Mouse (Mus musculus): ENCODE results near the gene Creb3l1. TPM values are rescaled to one million over a fixed set of nuclear protein-coding genes. Genes with fewer than 3 reads are reported as not detected.

The Creb3l1 gene
- polyA plus RNA-seq, 1 experiment from 2014 or later = 1.3 TPM

GRCm38 (mm10) chr2:91949411-91950274 is 74.7 kb downstream of the Creb3l1 start:
- WGBS (ENCODE audit: insufficient replicate concordance) = 6% methylated on average over 17 of the region's 17 CpGs
- H3K36me3 ChIP-seq (ENCODE audit: control insufficient read depth, insufficient read depth) = peaks cover 7% of the 10 kb centered on the region
- H3K9ac ChIP-seq (ENCODE audit: low read depth, low read length) = peak overlapping the region; percentile 72
- peak; percentile 76 for ATAC-seq (ENCODE audit: low read depth)
- peaks cover 81% of the 10 kb centered on the region for H3K4me1 ChIP-seq (ENCODE audit: control insufficient read depth, low read depth, low read length)
- H3K4me2 ChIP-seq (ENCODE audit: low read depth, low read length) = peak overlapping the region; percentile 68
- no peaks in the 10 kb centered on the region for H3K27me3 ChIP-seq (ENCODE audit: control insufficient read depth, insufficient read depth, low read depth, low read length)
- no peaks in the 10 kb centered on the region for H3K9me3 ChIP-seq (replicated peaks; ENCODE audit: control insufficient read depth, low read length)
- H3K27ac ChIP-seq (ENCODE audit: low read length) = peak overlapping the region; percentile 75
- H3K4me3 ChIP-seq (ENCODE audit: low read depth, low read length) = peak overlapping the region; percentile 60

DNA sequence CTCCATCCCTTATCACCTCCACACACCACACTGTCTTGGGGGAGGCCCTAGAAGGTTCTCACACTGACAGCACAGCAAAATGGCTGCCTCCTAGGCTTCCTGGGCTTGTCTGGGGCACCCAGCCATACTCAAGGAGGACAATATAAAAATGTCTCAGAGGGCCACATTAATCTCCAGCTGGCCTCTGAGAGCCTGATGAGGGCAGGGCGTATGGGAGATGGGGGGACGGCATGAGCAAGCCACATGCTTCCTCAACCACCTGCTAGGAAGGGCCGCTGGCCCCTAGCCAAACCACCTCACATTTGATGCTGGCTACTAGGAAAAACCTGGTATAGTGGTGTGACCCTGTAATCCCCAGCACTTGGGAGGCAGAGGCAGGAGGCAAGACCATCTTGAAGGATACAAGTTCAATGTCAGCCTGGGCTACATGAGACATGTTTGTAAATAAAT is 75.5 kb downstream of the Creb3l1 start:
- Histone ChIP-seq H3K27ac (ENCODE audit: low read length) (peak overlapping the region; percentile 75), H3K4me2 (ENCODE audit: low read depth, low read length) (peak overlapping the region; percentile 68), H3K36me3 (ENCODE audit: control insufficient read depth, insufficient read depth) (peaks cover 8% of the 10 kb centered on the region), H3K4me3 (ENCODE audit: low read depth, low read length) (peak overlapping the region; percentile 60), H3K27me3 (ENCODE audit: control insufficient read depth, insufficient read depth, low read depth, low read length) (no peaks in the 10 kb centered on the region), H3K9me3 (replicated peaks; ENCODE audit: control insufficient read depth, low read length) (no peaks in the 10 kb centered on the region), H3K4me1 (ENCODE audit: control insufficient read depth, low read depth, low read length) (peaks cover 78% of the 10 kb centered on the region), H3K9ac (ENCODE audit: low read depth, low read length) (peak overlapping the region; percentile 72)
- peak; percentile 22; the same call in 1 of the 2 replicates for ATAC-seq (ENCODE audit: low read depth)
- WGBS (ENCODE audit: insufficient replicate concordance) = 30% methylated on average over 3 of the region's 3 CpGs

DNA sequence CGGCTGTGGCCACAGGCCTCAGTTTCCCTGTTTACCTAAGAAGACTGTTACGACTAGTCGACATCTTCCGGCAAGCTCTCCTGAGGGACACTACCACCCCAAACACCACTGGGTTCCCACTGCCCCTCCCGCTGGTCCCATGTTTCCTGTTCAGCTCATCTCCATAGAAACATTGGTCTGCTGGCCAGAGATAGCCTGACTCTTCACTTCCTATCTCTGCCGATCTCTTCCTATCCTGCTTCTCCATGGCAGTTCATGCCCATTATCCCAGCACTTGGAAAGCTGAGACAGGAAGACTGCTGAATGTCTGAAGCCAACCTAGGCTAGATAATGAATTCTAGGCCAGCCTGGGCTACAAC is 76.2 kb downstream of the Creb3l1 start:
- H3K36me3 ChIP-seq (ENCODE audit: control insufficient read depth, insufficient read depth) = peaks cover 9% of the 10 kb centered on the region
- H3K4me3 ChIP-seq (ENCODE audit: low read depth, low read length) = peak overlapping the region; percentile 46
- H3K4me2 ChIP-seq (ENCODE audit: low read depth, low read length) = peak overlapping the region; percentile 68
- peak; percentile 37 for ATAC-seq (ENCODE audit: low read depth)
- H3K4me1 ChIP-seq (ENCODE audit: control insufficient read depth, low read depth, low read length) = peaks cover 72% of the 10 kb centered on the region
- H3K27me3 ChIP-seq (ENCODE audit: control insufficient read depth, insufficient read depth, low read depth, low read length) = no peaks in the 10 kb centered on the region
- H3K9ac ChIP-seq (ENCODE audit: low read depth, low read length) = peak overlapping the region; percentile 72
- peak overlapping the region; percentile 75 for H3K27ac ChIP-seq (ENCODE audit: low read length)
- H3K9me3 ChIP-seq (replicated peaks; ENCODE audit: control insufficient read depth, low read length) = no peaks in the 10 kb centered on the region
- WGBS (ENCODE audit: insufficient replicate concordance) = 25% methylated on average over 6 of the region's 6 CpGs

DNA sequence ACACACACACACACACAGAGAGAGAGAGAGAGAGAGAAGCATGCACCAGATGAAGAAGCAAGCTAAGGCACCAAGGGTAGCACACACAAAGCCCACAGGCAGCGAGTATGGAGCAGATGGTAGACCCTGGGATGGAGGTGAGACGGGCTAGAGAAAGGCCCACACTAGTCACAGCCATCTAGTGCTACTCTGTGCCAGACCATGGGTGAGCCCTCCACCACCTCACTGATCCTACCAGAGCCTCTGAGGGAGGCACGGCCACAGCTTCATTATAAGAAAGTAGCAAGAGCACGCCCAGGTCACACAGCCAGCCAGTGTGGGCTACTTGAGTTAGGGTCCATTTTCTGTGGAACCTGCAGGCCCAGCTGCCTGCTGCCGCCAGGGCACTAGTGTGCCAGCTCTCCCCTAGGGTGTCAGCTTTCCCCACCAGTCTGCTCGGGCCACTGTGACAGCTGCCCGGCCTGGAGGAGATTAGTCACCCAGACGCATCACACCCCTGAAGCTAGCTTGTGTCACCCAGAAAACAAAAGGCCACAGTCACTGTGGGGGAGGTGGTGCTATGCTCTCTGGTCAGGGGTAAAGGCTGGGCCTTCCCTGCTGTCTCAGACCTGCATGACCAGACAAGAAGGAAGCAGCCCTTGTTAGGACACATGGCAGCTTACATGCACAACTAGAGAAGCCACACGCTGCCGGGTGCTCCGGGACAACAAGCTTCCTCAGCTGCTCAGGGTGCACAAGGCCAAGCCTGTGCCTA is 76.7 kb downstream of the Creb3l1 start:
- no peaks in the 10 kb centered on the region for H3K9me3 ChIP-seq (replicated peaks; ENCODE audit: control insufficient read depth, low read length)
- H3K27me3 ChIP-seq (ENCODE audit: control insufficient read depth, insufficient read depth, low read depth, low read length) = no peaks in the 10 kb centered on the region
- H3K9ac ChIP-seq (ENCODE audit: low read depth, low read length) = peak overlapping the region; percentile 72
- H3K4me1 ChIP-seq (ENCODE audit: control insufficient read depth, low read depth, low read length) = peaks cover 72% of the 10 kb centered on the region
- peak overlapping the region; percentile 46 for H3K4me3 ChIP-seq (ENCODE audit: low read depth, low read length)
- peak overlapping the region; percentile 68 for H3K4me2 ChIP-seq (ENCODE audit: low read depth, low read length)
- H3K27ac ChIP-seq (ENCODE audit: low read length) = peak overlapping the region; percentile 75
- peak; percentile 31 for ATAC-seq (ENCODE audit: low read depth)
- WGBS (ENCODE audit: insufficient replicate concordance) = 28% methylated on average over 11 of the region's 11 CpGs
- peaks cover 9% of the 10 kb centered on the region for H3K36me3 ChIP-seq (ENCODE audit: control insufficient read depth, insufficient read depth)

- 15% methylated on average over 6 of the region's 6 CpGs for WGBS (ENCODE audit: insufficient replicate concordance)
- Histone ChIP-seq H3K27me3 (ENCODE audit: control insufficient read depth, insufficient read depth, low read depth, low read length) (no peaks in the 10 kb centered on the region), H3K4me3 (ENCODE audit: low read depth, low read length) (peak overlapping the region; percentile 46), H3K9ac (ENCODE audit: low read depth, low read length) (peak overlapping the region; percentile 51), H3K4me1 (ENCODE audit: control insufficient read depth, low read depth, low read length) (peaks cover 69% of the 10 kb centered on the region), H3K27ac (ENCODE audit: low read length) (peak overlapping the region; percentile 18; the same call in 1 of the 2 replicates), H3K9me3 (replicated peaks; ENCODE audit: control insufficient read depth, low read length) (no peaks in the 10 kb centered on the region), H3K4me2 (ENCODE audit: low read depth, low read length) (peak overlapping the region; percentile 68), H3K36me3 (ENCODE audit: control insufficient read depth, insufficient read depth) (peaks cover 15% of the 10 kb centered on the region)
- 0 out of 2 replicates have a peak, but pooled peaks have one; percentile 4 for ATAC-seq (ENCODE audit: low read depth)
Observed at GRCm38 (mm10) chr2:91946836-91947235, 77.5 kb downstream of the Creb3l1 start.

- Histone ChIP-seq H3K4me1 (ENCODE audit: control insufficient read depth, low read depth, low read length) (peaks cover 58% of the 10 kb centered on the region), H3K9ac (ENCODE audit: low read depth, low read length) (no peak within 1 kb of the TSS)
- no peak for ATAC-seq (ENCODE audit: low read depth)
Observed at GRCm38 (mm10) chr2:91945483-91945882, 78.8 kb downstream of the Creb3l1 start, which contains the start of gene Gm9821. TSS of gene Gm9821 (plus strand) at chr2:91945703.

GRCm38 (mm10) chr2:91944170-91944950 is 79.9 kb downstream of the Creb3l1 start:
- peaks cover 47% of the 10 kb centered on the region for H3K4me1 ChIP-seq (ENCODE audit: control insufficient read depth, low read depth, low read length)
- no peak overlapping the region for H3K9ac ChIP-seq (ENCODE audit: low read depth, low read length)
- 0 out of 2 replicates have a peak overlapping the region, but pooled peaks have one; percentile 8 for H3K27ac ChIP-seq (ENCODE audit: low read length)

More at GRCm38 (mm10) chr2:91945483-91945882, 78.8 kb downstream of the Creb3l1 start, which contains the start of gene Gm9821:
- peak within 1 kb of the TSS; percentile 18; the same call in 1 of the 2 replicates for H3K27ac ChIP-seq (ENCODE audit: low read length)
- H3K9me3 ChIP-seq (replicated peaks; ENCODE audit: control insufficient read depth, low read length) = no peaks in the 10 kb centered on the region
- H3K36me3 ChIP-seq (ENCODE audit: control insufficient read depth, insufficient read depth) = peaks cover 21% of the 10 kb centered on the region
- H3K4me2 ChIP-seq (ENCODE audit: low read depth, low read length) = peak within 1 kb of the TSS; percentile 68; the same call in 1 of the 2 replicates
- H3K4me3 ChIP-seq (ENCODE audit: low read depth, low read length) = no peak within 1 kb of the TSS
- WGBS (ENCODE audit: insufficient replicate concordance) = 89% methylated on average over 18 of the region's 18 CpGs
- H3K27me3 ChIP-seq (ENCODE audit: control insufficient read depth, insufficient read depth, low read depth, low read length) = no peaks in the 10 kb centered on the region

GRCm38 (mm10) chr2:91942356-91942755 is 81.9 kb downstream of the Creb3l1 start:
- H3K4me3 ChIP-seq (ENCODE audit: low read depth, low read length) = no peak overlapping the region
- peaks cover 27% of the 10 kb centered on the region for H3K4me1 ChIP-seq (ENCODE audit: control insufficient read depth, low read depth, low read length)
- no peak for ATAC-seq (ENCODE audit: low read depth)
- H3K9me3 ChIP-seq (replicated peaks; ENCODE audit: control insufficient read depth, low read length) = no peaks in the 10 kb centered on the region
- H3K27ac ChIP-seq (ENCODE audit: low read length) = no peak overlapping the region
- no peak overlapping the region for H3K9ac ChIP-seq (ENCODE audit: low read depth, low read length)
- peaks cover 39% of the 10 kb centered on the region for H3K36me3 ChIP-seq (ENCODE audit: control insufficient read depth, insufficient read depth)
- 81% methylated on average over 6 of the region's 6 CpGs for WGBS (ENCODE audit: insufficient replicate concordance)
- no peaks in the 10 kb centered on the region for H3K27me3 ChIP-seq (ENCODE audit: control insufficient read depth, insufficient read depth, low read depth, low read length)
- no peak overlapping the region for H3K4me2 ChIP-seq (ENCODE audit: low read depth, low read length)

More at GRCm38 (mm10) chr2:91944170-91944950, 79.9 kb downstream of the Creb3l1 start:
- H3K4me2 ChIP-seq (ENCODE audit: low read depth, low read length) = no peak overlapping the region
- H3K4me3 ChIP-seq (ENCODE audit: low read depth, low read length) = no peak overlapping the region
- no peaks in the 10 kb centered on the region for H3K9me3 ChIP-seq (replicated peaks; ENCODE audit: control insufficient read depth, low read length)
- H3K36me3 ChIP-seq (ENCODE audit: control insufficient read depth, insufficient read depth) = peaks cover 27% of the 10 kb centered on the region
- no peaks in the 10 kb centered on the region for H3K27me3 ChIP-seq (ENCODE audit: control insufficient read depth, insufficient read depth, low read depth, low read length)
- 35% methylated on average over 13 of the region's 13 CpGs for WGBS (ENCODE audit: insufficient replicate concordance)
- ATAC-seq (ENCODE audit: low read depth) = peak; percentile 19; the same call in 1 of the 2 replicates

Measured in liver, embryonic 16.5 days (tissue).